In the genomic region with DNA sequence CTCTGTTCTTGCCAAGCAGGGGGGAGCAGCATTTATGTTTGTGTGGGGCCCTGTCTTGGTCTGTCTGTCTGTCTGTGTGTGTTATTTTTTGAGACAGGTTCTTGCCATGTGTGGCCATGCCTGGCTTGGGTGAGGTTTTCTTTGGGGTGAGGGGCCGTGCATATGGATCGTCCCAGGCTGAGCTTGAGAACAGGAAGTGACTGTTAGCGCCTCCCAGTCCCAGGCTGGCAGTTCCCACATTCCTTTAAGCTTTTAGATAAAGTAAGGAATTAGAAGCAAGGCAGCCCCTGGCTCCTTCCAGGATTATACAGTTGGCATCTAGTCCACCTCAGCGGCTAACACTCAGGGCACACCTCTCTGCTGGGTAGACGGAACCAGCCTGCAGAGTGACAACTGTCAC, we compare ENCODE assay signal across 21 mouse cellular contexts. TPM values are rescaled to one million over a fixed set of nuclear protein-coding genes. Genes with fewer than 3 reads are reported as not detected.
DNase-seq lines count a peak whose midpoint lies in the region; ATAC-seq lines count a peak whose summit lies in the region.
"Had no signal": no experiment of that assay in that cellular context is flagged by ENCODE, and none has a peak within 500 bp of the region (broad histone marks: within the 10 kb centered on the region; RNA-seq: fewer than 3 reads in every experiment).

No protein-coding gene starts in this region.

- H3K27me3 ChIP-seq in heart, embryonic 12.5 days (replicated peaks) = no peaks in the 10 kb centered on the region
- H3K27me3 ChIP-seq in heart, embryonic 16.5 days (ENCODE audit: control insufficient read depth, insufficient read depth, low read length) = no peaks in the 10 kb centered on the region
- no peaks in the 10 kb centered on the region for H3K27me3 ChIP-seq in lung, embryonic 16.5 days (ENCODE audit: control insufficient read depth, insufficient read depth, low read depth, low read length)
- H3K27me3 ChIP-seq: CH12.LX; embryonic facial prominence, embryonic 13.5 days; forebrain, embryonic 12.5 days; hindbrain, embryonic 12.5 days; Patski had no signal

- peaks cover 34% of the 10 kb centered on the region for H3K36me3 ChIP-seq in heart, embryonic 12.5 days
- H3K36me3 ChIP-seq in heart, embryonic 16.5 days (ENCODE audit: control insufficient read depth, insufficient read depth) = peaks cover 36% of the 10 kb centered on the region
- peaks cover 28% of the 10 kb centered on the region for H3K36me3 ChIP-seq in lung, embryonic 16.5 days (ENCODE audit: control insufficient read depth, insufficient read depth, low read length)

- intact Hi-C loops in heart, postnatal 25 days (cut with DNase I) = no loop called here

- peaks cover 40% of the 10 kb centered on the region for H3K4me1 ChIP-seq in heart, embryonic 12.5 days (replicated peaks)
- H3K4me1 ChIP-seq in heart, embryonic 16.5 days (ENCODE audit: control insufficient read depth, insufficient read depth, low read length) = peaks cover 17% of the 10 kb centered on the region
- no peaks in the 10 kb centered on the region for H3K4me1 ChIP-seq in lung, embryonic 16.5 days (replicated peaks; ENCODE audit: control insufficient read depth, insufficient read depth, low read length)
- H3K4me1 ChIP-seq: embryonic facial prominence, embryonic 13.5 days; forebrain, embryonic 12.5 days; hindbrain, embryonic 12.5 days had no signal

- peak overlapping the region; percentile 6; the same call in 1 of the 2 replicates for H3K9ac ChIP-seq in heart, embryonic 12.5 days
- no peak overlapping the region; the same call in 1 of the 2 replicates for H3K9ac ChIP-seq in heart, embryonic 16.5 days (ENCODE audit: low read length)
- H3K9ac ChIP-seq in lung, embryonic 16.5 days (ENCODE audit: low read length) = no peak overlapping the region
- H3K9ac ChIP-seq: embryonic facial prominence, embryonic 13.5 days; forebrain, embryonic 12.5 days; hindbrain, embryonic 12.5 days had no signal

- peaks cover 7% of the 10 kb centered on the region; the same call in 1 of the 2 replicates for H3K9me3 ChIP-seq in heart, embryonic 12.5 days (replicated peaks)
- no peaks in the 10 kb centered on the region for H3K9me3 ChIP-seq in heart, embryonic 16.5 days (replicated peaks; ENCODE audit: control insufficient read depth, low read length)
- no peaks in the 10 kb centered on the region for H3K9me3 ChIP-seq in lung, embryonic 16.5 days (ENCODE audit: control insufficient read depth, low read length)
- H3K9me3 ChIP-seq: embryonic facial prominence, embryonic 13.5 days; forebrain, embryonic 12.5 days; hindbrain, embryonic 12.5 days had no signal

- H3K4me3 ChIP-seq in heart, embryonic 12.5 days = no peak overlapping the region
- H3K4me3 ChIP-seq in heart, embryonic 16.5 days (ENCODE audit: low read length) = no peak overlapping the region
- H3K4me3 ChIP-seq in lung, embryonic 16.5 days (ENCODE audit: low read length) = no peak overlapping the region
- H3K4me3 ChIP-seq: embryonic facial prominence, embryonic 13.5 days; forebrain, embryonic 12.5 days; hindbrain, embryonic 12.5 days had no signal

- ATAC-seq in heart, embryonic 12.5 days (ENCODE audit: insufficient number of reproducible peaks, low FRiP score) = peak; percentile 58; the same call in 1 of the 2 replicates
- peak; percentile 46; the same call in 1 of the 2 replicates for ATAC-seq in heart, embryonic 16.5 days (replicated peaks; ENCODE audit: extremely low read depth, insufficient read depth, low FRiP score)
- ATAC-seq in lung, embryonic 16.5 days (ENCODE audit: low read depth) = peak; percentile 31; the same call in 1 of the 2 replicates
- ATAC-seq: forebrain, embryonic 16.5 days; hindbrain, postnatal 0 days; Patski had no signal

- 15% methylated on average over 5 of the region's 5 CpGs for WGBS in heart, embryonic 12.5 days
- WGBS in heart, embryonic 16.5 days = 23% methylated on average over 5 of the region's 5 CpGs
- 48% methylated on average over 5 of the region's 5 CpGs for WGBS in lung, embryonic 16.5 days

- H3K27ac ChIP-seq in heart, embryonic 12.5 days (ENCODE audit: poor library complexity, severe bottlenecking) = peak overlapping the region; percentile 68
- H3K27ac ChIP-seq in heart, embryonic 16.5 days (ENCODE audit: low read length) = peak overlapping the region; percentile 71
- no peak overlapping the region for H3K27ac ChIP-seq in lung, embryonic 16.5 days (ENCODE audit: low read length)
- H3K27ac ChIP-seq: embryonic facial prominence, embryonic 13.5 days; forebrain, embryonic 12.5 days; hindbrain, embryonic 12.5 days; hindbrain, postnatal 0 days had no signal

- no peak for DNase-seq in heart, postnatal 25 days (ENCODE audit: low spot score)
- DNase-seq in heart, adult 9 months (ENCODE audit: low spot score in 2 of 2) = no peak
- no peak for DNase-seq in lung, postnatal 36 days
- DNase-seq: adrenal gland, adult 2 months; adrenal gland, postnatal 25 days; cerebellum, adult 18-20 months; cerebellum, adult 9-11 months; cerebellum, postnatal 36 days; gastrocnemius, postnatal 10 days; heart, postnatal 36 days; kidney, adult 11 months had no signal

- 0 out of 2 replicates have a peak overlapping the region, but pooled peaks have one; percentile 7 for H3K4me2 ChIP-seq in heart, embryonic 12.5 days
- no peak overlapping the region; the same call in 1 of the 2 replicates for H3K4me2 ChIP-seq in heart, embryonic 16.5 days (ENCODE audit: low read depth, low read length)
- H3K4me2 ChIP-seq in lung, embryonic 16.5 days (ENCODE audit: low read depth, low read length) = no peak overlapping the region
- H3K4me2 ChIP-seq: embryonic facial prominence, embryonic 13.5 days; forebrain, embryonic 12.5 days; hindbrain, embryonic 12.5 days had no signal

RNA-seq across cellular contexts. Expression of gene 9530068E07Rik, which starts 13.1 kb away (rescaled TPM):
- polyA plus RNA-seq in heart, embryonic 12.5 days (2016; fragmentation: Nextera tagmentation; extraction: Ambion mirVana) = 234 and 246 TPM in 2 replicates
- 10 to 100 TPM; 72.8 to 79.0 TPM for total RNA-seq in heart, postnatal 25 days (2021)
- 182 and 205 TPM in 2 replicates for polyA plus RNA-seq in heart, embryonic 16.5 days (2015; fragmentation: Nextera tagmentation; extraction: Ambion mirVana)
- 226 and 238 TPM in 2 replicates for polyA plus RNA-seq in lung, embryonic 16.5 days (2015; fragmentation: Nextera tagmentation; extraction: Ambion mirVana)

RNA-seq across cellular contexts. Expression of gene Vdac1, which starts 48.7 kb away (rescaled TPM):
- polyA plus RNA-seq in heart, embryonic 12.5 days (2016; fragmentation: Nextera tagmentation; extraction: Ambion mirVana) = 423 and 426 TPM in 2 replicates
- 1,000 to 10,000 TPM; 1,015 to 1,076 TPM for total RNA-seq in heart, postnatal 25 days (2021)
- 541 and 624 TPM in 2 replicates for polyA plus RNA-seq in heart, embryonic 16.5 days (2015; fragmentation: Nextera tagmentation; extraction: Ambion mirVana)
- polyA plus RNA-seq in lung, embryonic 16.5 days (2015; fragmentation: Nextera tagmentation; extraction: Ambion mirVana) = 255 and 264 TPM in 2 replicates
